Comparison of ENCODE assay signal across 8 mouse cellular contexts in genomic region chr12:84194400-84195109, GRCm38 (mm10). TPM values are rescaled to one million over a fixed set of nuclear protein-coding genes. Genes with fewer than 3 reads are reported as not detected.
A peak's percentile ranks its signal among the peaks of the same experiment; 100 is the strongest.
DNase-seq lines count a peak whose midpoint lies in the region; ATAC-seq and TF ChIP-seq lines count a peak whose summit lies in the region.

No protein-coding gene starts in this region.

- H3K36me3 ChIP-seq in heart, embryonic 14.5 days (ENCODE audit: control insufficient read depth, insufficient read depth, low read length), result no peaks in the 10 kb centered on the region
- H3K36me3 ChIP-seq in ES-E14 (ENCODE audit: control insufficient read depth, insufficient read depth, low read length, poor library complexity, severe bottlenecking) (no peaks in the 10 kb centered on the region), macrophage (ENCODE audit: inconsistent target) (no peaks in the 10 kb centered on the region)
- H3K36me3 ChIP-seq in forebrain, postnatal 0 days (ENCODE audit: insufficient read depth), result no peaks in the 10 kb centered on the region

- H3K9ac ChIP-seq in heart, embryonic 14.5 days (ENCODE audit: low read length), result peak overlapping the region; percentile 93
- peak overlapping the region; percentile 54 for H3K9ac ChIP-seq in ES-E14 (ENCODE audit: insufficient read depth, low read depth, low read length, poor library complexity, severe bottlenecking)
- peak overlapping the region; percentile 79 for H3K9ac ChIP-seq in forebrain, postnatal 0 days

- 3% methylated on average over 13 of the region's 13 CpGs for WGBS in heart, embryonic 14.5 days
- WGBS in forebrain, postnatal 0 days, result 3% methylated on average over 13 of the region's 13 CpGs
- WGBS in macrophage (ENCODE audit: missing documents), result 12% methylated on average over 8 of the region's 13 CpGs

- H3K27me3 ChIP-seq in heart, embryonic 14.5 days (ENCODE audit: control insufficient read depth, insufficient read depth, low read length), result no peaks in the 10 kb centered on the region
- no peaks in the 10 kb centered on the region for H3K27me3 ChIP-seq in forebrain, postnatal 0 days (ENCODE audit: insufficient read depth, low read length)

- intact Hi-C loops in left cerebral cortex, postnatal 36 days (cut with DNase I), result no loop called here

- peaks cover 33 to 49% of the 10 kb centered on the region in 2 experiments for H3K4me1 ChIP-seq in heart, embryonic 14.5 days (ENCODE audit: control insufficient read depth in 2 of 2, insufficient read depth in 2 of 2, low read length in 2 of 2)
- peaks cover 33 to 46% of the 10 kb centered on the region in 2 experiments for H3K4me1 ChIP-seq in ES-E14 (ENCODE audit: control insufficient read depth in 2 of 2, insufficient read depth in 2 of 2, low read length in 2 of 2, poor library complexity in 1 of 2)
- H3K4me1 ChIP-seq in forebrain, postnatal 0 days (ENCODE audit: insufficient read depth), result peaks cover 19% of the 10 kb centered on the region

- in situ Hi-C loops in ES-E14 (cut with MboI; ENCODE audit: low sequenced_read_pairs in 2 of 2, unreplicated experiment in 2 of 2), result no loop called here

- no peak for ATAC-seq in heart, embryonic 14.5 days (ENCODE audit: insufficient number of reproducible peaks, insufficient read depth, low FRiP score, low read depth)
- no peak; the same call in 1 of the 2 replicates for ATAC-seq in forebrain, postnatal 0 days

- peak overlapping the region; percentile 99 for H3K4me2 ChIP-seq in heart, embryonic 14.5 days (ENCODE audit: low read length)
- H3K4me2 ChIP-seq in forebrain, postnatal 0 days (ENCODE audit: low read depth), result peak overlapping the region; percentile 97

- no peak for TF ChIP-seq CTCF in forebrain, postnatal 0 days (IDR thresholded peaks at IDR 0.05; ENCODE audit: low read depth)

- no peak for DNase-seq in heart, adult 11 months
- no peak for DNase-seq in ES-E14 (ENCODE audit: low read depth, low spot score)
- peak; percentile 66 for DNase-seq in forebrain, postnatal 0 days
- no peak for DNase-seq in T-cell, adult 2 months (ENCODE audit: low spot score)
- DNase-seq in left cerebral cortex, postnatal 36 days (ENCODE audit: low spot score in 2 of 2), result no peak
- DNase-seq in urinary bladder, adult 18-20 months (ENCODE audit: low spot score in 2 of 2), result no peak

- peaks cover 84% of the 10 kb centered on the region for H3K79me2 ChIP-seq in macrophage (ENCODE audit: inconsistent target)

- no peaks in the 10 kb centered on the region for H3K9me3 ChIP-seq in heart, embryonic 14.5 days (ENCODE audit: control insufficient read depth, low read length)
- no peaks in the 10 kb centered on the region for H3K9me3 ChIP-seq in ES-E14 (ENCODE audit: control insufficient read depth, insufficient read depth, low read depth, low read length)
- H3K9me3 ChIP-seq in forebrain, postnatal 0 days (ENCODE audit: low read length), result no peaks in the 10 kb centered on the region

- H3K4me3 ChIP-seq in heart, embryonic 14.5 days (ENCODE audit: control insufficient read depth in 1 of 2, insufficient read depth in 1 of 2, low read depth in 1 of 2, low read length in 2 of 2), result peak overlapping the region; percentile 41 to 83
- H3K4me3 ChIP-seq in ES-E14 (ENCODE audit: insufficient read depth in 1 of 2, low read depth in 1 of 2, low read length in 2 of 2, poor library complexity in 1 of 2, severe bottlenecking in 1 of 2), result peak overlapping the region; percentile 36 to 38; a peak in 3 of 4 replicates
- peak overlapping the region; percentile 78 for H3K4me3 ChIP-seq in forebrain, postnatal 0 days (ENCODE audit: low read depth, low read length)
- peak overlapping the region; percentile 9; the same call in 1 of the 2 replicates for H3K4me3 ChIP-seq in macrophage (ENCODE audit: inconsistent target)

- peak overlapping the region; percentile 69 to 97 for H3K27ac ChIP-seq in heart, embryonic 14.5 days (replicated peaks in 1 of 2; ENCODE audit: control insufficient read depth in 1 of 2, insufficient read depth in 1 of 2, low read depth in 2 of 2, low read length in 2 of 2)
- H3K27ac ChIP-seq in ES-E14 (ENCODE audit: insufficient read depth, low read depth, low read length, poor library complexity, severe bottlenecking) (peak overlapping the region; percentile 37), macrophage (peak overlapping the region; percentile 57)
- H3K27ac ChIP-seq in forebrain, postnatal 0 days (ENCODE audit: low read depth, low read length), result peak overlapping the region; percentile 95

TF ChIP-seq in ES-E14, 5 proteins besides CTCF, POLR2A, EP300 and RAD21:
- TF ChIP-seq HCFC1 (IDR thresholded peaks at IDR 0.05; ENCODE audit: borderline replicate concordance, insufficient read depth, low read length) (no peak), ZNF384 (IDR thresholded peaks at IDR 0.05; ENCODE audit: low read depth, low read length) (no peak), CHD2 (IDR thresholded peaks at IDR 0.05; ENCODE audit: low read depth, low read length) (no peak), ZC3H11A (IDR thresholded peaks at IDR 0.05; ENCODE audit: borderline replicate concordance, low read depth, low read length) (no peak), MAFK (IDR thresholded peaks at IDR 0.05; ENCODE audit: insufficient read depth, low read depth, low read length) (no peak)

RNA-seq across cellular contexts. Expression of gene Elmsan1, which starts 24.1 kb away (rescaled TPM):
- 7.1 and 7.4 TPM in 2 replicates for polyA plus RNA-seq in heart, embryonic 14.5 days (2014; fragmentation: Nextera tagmentation; extraction: Ambion mirVana)
- total RNA-seq in ES-E14 (2012; rRNA removed), result 9.6 and 19.3 TPM in 2 replicates
- total RNA-seq in forebrain, postnatal 0 days (2014; rRNA removed), result 7.0 and 7.9 TPM in 2 replicates
- polyA plus RNA-seq in forebrain, postnatal 0 days (2015; fragmentation: Nextera tagmentation; extraction: Ambion mirVana), result 2.2 and 2.5 TPM in 2 replicates
- total RNA-seq in macrophage (2018; cell fraction: chromatin; rRNA removed), result 100 to 1,000 TPM in 11 of 26 experiments, 10 to 100 TPM in 15; 35.5 to 286 (median 91.6) TPM
- total RNA-seq in macrophage (2018; cell fraction: cytosol; rRNA removed), result 10 to 100 TPM; 12.1 to 56.7 (median 24.1) TPM
- total RNA-seq in macrophage (2018; cell fraction: nucleus; rRNA removed), result 100 to 1,000 TPM in 4 of 26 experiments, 10 to 100 TPM in 22; 27.9 to 188 (median 59.0) TPM
- 11.0 to 13.7 TPM (median 13.5 TPM) in 3 replicates for polyA plus RNA-seq in macrophage (2018)
- total RNA-seq in left cerebral cortex, postnatal 36 days (2021), result 10 to 100 TPM; 17.2 to 18.5 TPM

RNA-seq across cellular contexts. Expression of gene Pnma1, which starts 46.3 kb away (rescaled TPM):
- 0.43 and 0.68 TPM in 2 replicates for polyA plus RNA-seq in heart, embryonic 14.5 days (2014; fragmentation: Nextera tagmentation; extraction: Ambion mirVana)
- 0.80 and 1.5 TPM in 2 replicates for total RNA-seq in ES-E14 (2012; rRNA removed)
- 13.9 and 14.2 TPM in 2 replicates for total RNA-seq in forebrain, postnatal 0 days (2014; rRNA removed)
- polyA plus RNA-seq in forebrain, postnatal 0 days (2015; fragmentation: Nextera tagmentation; extraction: Ambion mirVana), result 9.3 and 12.0 TPM in 2 replicates
- total RNA-seq in macrophage (2018; cell fraction: chromatin; rRNA removed), result 10 to 100 TPM in 4 of 26 experiments, 1 to 10 TPM in 22; 1.5 to 28.6 (median 5.5) TPM
- total RNA-seq in macrophage (2018; cell fraction: cytosol; rRNA removed), result under 1 TPM; 0.06 to 0.74 (median 0.29) TPM
- 10 to 100 TPM in 5 of 26 experiments, 1 to 10 TPM in 20, under 1 TPM in 1; 0.96 to 33.0 (median 4.4) TPM for total RNA-seq in macrophage (2018; cell fraction: nucleus; rRNA removed)
- polyA plus RNA-seq in macrophage (2018), result 0.13 to 0.29 TPM (median 0.20 TPM) in 3 replicates
- total RNA-seq in left cerebral cortex, postnatal 36 days (2021), result 1 to 10 TPM; 3.6 to 6.0 TPM

Comparison
In these comparisons a context has a peak if more than half of its experiments do, and no peak if none do; other contexts are left out.
1. H3K27ac ChIP-seq: peak in every context shown above with its lines; median percentile 95 in forebrain, postnatal 0 days; 83 in heart, embryonic 14.5 days; 57 in macrophage; 37 in ES-E14.
2. H3K4me3 ChIP-seq: peak in every context shown above with its lines; median percentile 78 in forebrain, postnatal 0 days; 62 in heart, embryonic 14.5 days; 37 in ES-E14; 9 in macrophage.